Mouse (Mus musculus): ENCODE results near the gene Fam90a1a. TPM values are rescaled to one million over a fixed set of nuclear protein-coding genes. Genes with fewer than 3 reads are reported as not detected.

The Fam90a1a gene
- total and polyA plus RNA-seq, 2 experiments from 2014 or later: not detected

DNA sequence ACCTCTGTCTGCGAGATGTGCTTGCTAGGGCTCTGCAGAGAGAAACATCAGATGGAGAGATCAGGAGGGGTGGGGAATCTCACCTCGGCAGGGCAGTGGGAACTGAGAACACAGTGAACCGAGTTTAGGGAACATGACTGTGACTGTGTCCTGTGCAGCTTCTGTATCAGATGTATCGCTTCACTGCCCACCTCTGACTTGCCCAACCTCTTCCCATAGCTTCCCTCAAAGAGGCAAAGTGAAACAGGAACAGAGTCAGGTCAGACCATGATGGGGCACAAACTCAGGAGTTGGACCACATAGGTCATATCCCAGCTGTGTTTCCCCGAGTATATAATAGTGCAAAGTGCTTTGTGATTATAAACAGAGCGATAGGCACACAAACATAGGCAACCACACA, 47.9 kb downstream of the Fam90a1a start:
- H3K27me3 ChIP-seq (ENCODE audit: control insufficient read depth, insufficient read depth, low read length): no peaks in the 10 kb centered on the region
- ATAC-seq (ENCODE audit: insufficient read depth, low read depth): no peak

GRCm38 (mm10) chr8:22009403-22009802, 50.9 kb downstream of the Fam90a1a start:
- ATAC-seq (ENCODE audit: insufficient read depth, low read depth) (no peak), DNase-seq (ENCODE audit: low spot score) (no peak)
- Histone ChIP-seq H3K27ac (ENCODE audit: low read depth) (no peak overlapping the region), H3K27me3 (ENCODE audit: control insufficient read depth, insufficient read depth, low read length) (no peaks in the 10 kb centered on the region), H3K9me3 (replicated peaks; ENCODE audit: control insufficient read depth, low read length) (no peaks in the 10 kb centered on the region), H3K36me3 (replicated peaks; ENCODE audit: control insufficient read depth, insufficient read depth, low read length) (no peaks in the 10 kb centered on the region), H3K4me3 (ENCODE audit: low read depth, low read length) (no peak overlapping the region), H3K4me2 (ENCODE audit: low read depth, low read length) (no peak overlapping the region), H3K4me1 (ENCODE audit: control insufficient read depth, insufficient read depth) (no peaks in the 10 kb centered on the region), H3K9ac (replicated peaks; ENCODE audit: low read depth, low read length) (no peak overlapping the region)
- TF ChIP-seq CTCF (IDR thresholded peaks at IDR 0.05; ENCODE audit: low read depth) (no peak), EP300 (IDR thresholded peaks at IDR 0.05; ENCODE audit: low read depth) (no peak)
- 22% methylated on average over 3 of the region's 3 CpGs for WGBS

More for the DNA sequence above, 47.9 kb downstream of the Fam90a1a start:
- Histone ChIP-seq H3K4me2 (ENCODE audit: low read depth, low read length) (no peak overlapping the region), H3K9me3 (replicated peaks; ENCODE audit: control insufficient read depth, low read length) (no peaks in the 10 kb centered on the region), H3K4me1 (ENCODE audit: control insufficient read depth, insufficient read depth) (no peaks in the 10 kb centered on the region), H3K4me3 (ENCODE audit: low read depth, low read length) (no peak overlapping the region), H3K36me3 (replicated peaks; ENCODE audit: control insufficient read depth, insufficient read depth, low read length) (no peaks in the 10 kb centered on the region), H3K9ac (replicated peaks; ENCODE audit: low read depth, low read length) (no peak overlapping the region), H3K27ac (ENCODE audit: low read depth) (no peak overlapping the region)
- TF ChIP-seq EP300 (IDR thresholded peaks at IDR 0.05; ENCODE audit: low read depth) (no peak), CTCF (IDR thresholded peaks at IDR 0.05; ENCODE audit: low read depth) (no peak)
- no peak for DNase-seq (ENCODE audit: low spot score)
- WGBS: 74% methylated on average over 6 of the region's 6 CpGs

DNA sequence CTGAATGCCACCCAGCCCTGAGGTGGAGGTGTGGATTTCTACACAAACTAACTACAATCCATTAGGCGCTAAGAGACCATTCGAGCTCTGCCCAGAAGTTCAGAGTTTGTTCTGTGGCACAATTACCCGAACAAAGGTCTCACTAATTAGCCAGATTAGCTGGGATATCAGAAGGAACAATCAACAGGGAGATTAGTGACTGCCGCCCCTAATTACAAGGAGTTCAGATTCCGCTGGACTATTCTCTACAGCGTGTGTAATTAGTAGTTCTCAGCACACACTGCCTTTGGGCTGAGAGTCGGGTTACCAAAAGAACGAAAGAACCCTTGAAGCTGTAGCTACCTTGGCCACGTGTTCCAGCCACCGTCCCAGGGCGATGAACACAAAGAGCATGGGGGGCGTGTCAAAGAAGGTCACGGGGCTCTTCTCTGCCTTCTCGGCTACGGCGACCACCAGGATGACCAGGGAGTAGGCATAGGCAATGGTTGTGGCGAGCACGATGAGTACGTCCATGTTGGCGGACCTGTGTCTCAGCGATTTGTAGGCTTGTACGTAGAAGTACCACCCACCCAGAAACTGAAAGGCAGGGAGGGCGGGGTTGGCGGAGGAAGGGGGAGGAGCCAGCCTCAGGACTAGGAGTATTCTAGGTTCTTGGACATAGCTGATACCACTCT, 54.7 kb downstream of the Fam90a1a start:
- no peak overlapping the region for H3K9ac ChIP-seq (replicated peaks; ENCODE audit: low read depth, low read length)
- 84% methylated on average over 24 of the region's 24 CpGs for WGBS

More for the DNA sequence above, 54.7 kb downstream of the Fam90a1a start:
- Histone ChIP-seq H3K4me1 (ENCODE audit: control insufficient read depth, insufficient read depth) (no peaks in the 10 kb centered on the region), H3K36me3 (replicated peaks; ENCODE audit: control insufficient read depth, insufficient read depth, low read length) (no peaks in the 10 kb centered on the region), H3K9me3 (replicated peaks; ENCODE audit: control insufficient read depth, low read length) (no peaks in the 10 kb centered on the region), H3K27ac (ENCODE audit: low read depth) (no peak overlapping the region), H3K4me2 (ENCODE audit: low read depth, low read length) (no peak overlapping the region), H3K4me3 (ENCODE audit: low read depth, low read length) (no peak overlapping the region), H3K27me3 (ENCODE audit: control insufficient read depth, insufficient read depth, low read length) (no peaks in the 10 kb centered on the region)
- ATAC-seq (ENCODE audit: insufficient read depth, low read depth) (no peak), DNase-seq (ENCODE audit: low spot score) (no peak)
- TF ChIP-seq CTCF (IDR thresholded peaks at IDR 0.05; ENCODE audit: low read depth): no peak
- TF ChIP-seq EP300 (IDR thresholded peaks at IDR 0.05; ENCODE audit: low read depth): no peak

Other genes with a start within 250 kb of the Fam90a1a start
- not detected in 2 replicates for gene Defa24, start 224.2 kb upstream of the Fam90a1a start, total RNA-seq (2014; rRNA removed; ENCODE audit: low replicate concordance)
- gene Defa24, start 224.2 kb upstream of the Fam90a1a start, polyA plus RNA-seq (2015; fragmentation: Nextera tagmentation; extraction: Ambion mirVana): not detected in 2 replicates
- not detected in 2 replicates for gene Defb50, start 135.2 kb upstream of the Fam90a1a start, total RNA-seq (2014; rRNA removed; ENCODE audit: low replicate concordance)
- gene Defb50, start 135.2 kb upstream of the Fam90a1a start, polyA plus RNA-seq (2015; fragmentation: Nextera tagmentation; extraction: Ambion mirVana): not detected in 2 replicates
- not detected in 2 replicates for gene Defb2, start 118.8 kb upstream of the Fam90a1a start, total RNA-seq (2014; rRNA removed; ENCODE audit: low replicate concordance)
- gene Defb2, start 118.8 kb upstream of the Fam90a1a start, polyA plus RNA-seq (2015; fragmentation: Nextera tagmentation; extraction: Ambion mirVana): not detected in 2 replicates
- not detected in 2 replicates for gene Defb10, start 99.8 kb upstream of the Fam90a1a start, total RNA-seq (2014; rRNA removed; ENCODE audit: low replicate concordance)
- gene Defb10, start 99.8 kb upstream of the Fam90a1a start, polyA plus RNA-seq (2015; fragmentation: Nextera tagmentation; extraction: Ambion mirVana): not detected in 2 replicates
- not detected in 2 replicates for gene Defb9, start 73.3 kb upstream of the Fam90a1a start, total RNA-seq (2014; rRNA removed; ENCODE audit: low replicate concordance)
- not detected in 2 replicates for gene Defb9, start 73.3 kb upstream of the Fam90a1a start, polyA plus RNA-seq (2015; fragmentation: Nextera tagmentation; extraction: Ambion mirVana)
- gene Defb11, start 52.3 kb upstream of the Fam90a1a start, total RNA-seq (2014; rRNA removed; ENCODE audit: low replicate concordance): not detected in 2 replicates
- not detected in 2 replicates for gene Defb11, start 52.3 kb upstream of the Fam90a1a start, polyA plus RNA-seq (2015; fragmentation: Nextera tagmentation; extraction: Ambion mirVana)
- not detected in 2 replicates for gene Defb15, start 26.0 kb upstream of the Fam90a1a start, total RNA-seq (2014; rRNA removed; ENCODE audit: low replicate concordance)
- gene Defb15, start 26.0 kb upstream of the Fam90a1a start, polyA plus RNA-seq (2015; fragmentation: Nextera tagmentation; extraction: Ambion mirVana): not detected in 2 replicates
- gene Defb35, start 20.4 kb upstream of the Fam90a1a start, total RNA-seq (2014; rRNA removed; ENCODE audit: low replicate concordance): not detected in 2 replicates
- not detected in 2 replicates for gene Defb35, start 20.4 kb upstream of the Fam90a1a start, polyA plus RNA-seq (2015; fragmentation: Nextera tagmentation; extraction: Ambion mirVana)
- gene Defb13, start 12.0 kb upstream of the Fam90a1a start, total RNA-seq (2014; rRNA removed; ENCODE audit: low replicate concordance): not detected in 2 replicates
- gene Defb13, start 12.0 kb upstream of the Fam90a1a start, polyA plus RNA-seq (2015; fragmentation: Nextera tagmentation; extraction: Ambion mirVana): not detected in 2 replicates
- gene Ccdc70, start 11.1 kb downstream of the Fam90a1a start, total RNA-seq (2014; rRNA removed; ENCODE audit: low replicate concordance): not detected in 2 replicates
- not detected in 2 replicates for gene Ccdc70, start 11.1 kb downstream of the Fam90a1a start, polyA plus RNA-seq (2015; fragmentation: Nextera tagmentation; extraction: Ambion mirVana)
- gene Atp7b, start 101.6 kb downstream of the Fam90a1a start, total RNA-seq (2014; rRNA removed; ENCODE audit: low replicate concordance): 0.50 and 1.2 TPM in 2 replicates
- gene Atp7b, start 101.6 kb downstream of the Fam90a1a start, polyA plus RNA-seq (2015; fragmentation: Nextera tagmentation; extraction: Ambion mirVana): 0.12 and 0.22 TPM in 2 replicates
- 16.3 and 46.8 TPM in 2 replicates for gene Alg11, start 102.0 kb downstream of the Fam90a1a start, total RNA-seq (2014; rRNA removed; ENCODE audit: low replicate concordance)
- gene Alg11, start 102.0 kb downstream of the Fam90a1a start, polyA plus RNA-seq (2015; fragmentation: Nextera tagmentation; extraction: Ambion mirVana): 7.5 and 8.2 TPM in 2 replicates
- not detected in 2 replicates for gene Nek5, start 166.3 kb downstream of the Fam90a1a start, total RNA-seq (2014; rRNA removed; ENCODE audit: low replicate concordance)
- gene Nek5, start 166.3 kb downstream of the Fam90a1a start, polyA plus RNA-seq (2015; fragmentation: Nextera tagmentation; extraction: Ambion mirVana): 0.18 and 0.43 TPM in 2 replicates
- gene Nek3, start 207.7 kb downstream of the Fam90a1a start, total RNA-seq (2014; rRNA removed; ENCODE audit: low replicate concordance): 1.2 and 3.8 TPM in 2 replicates
- gene Nek3, start 207.7 kb downstream of the Fam90a1a start, polyA plus RNA-seq (2015; fragmentation: Nextera tagmentation; extraction: Ambion mirVana): 2.7 and 3.4 TPM in 2 replicates
- 24.9 and 30.0 TPM in 2 replicates for gene Ckap2, start 227.1 kb downstream of the Fam90a1a start, total RNA-seq (2014; rRNA removed; ENCODE audit: low replicate concordance)
- 14.3 and 15.0 TPM in 2 replicates for gene Ckap2, start 227.1 kb downstream of the Fam90a1a start, polyA plus RNA-seq (2015; fragmentation: Nextera tagmentation; extraction: Ambion mirVana)
- gene Vps36, start 234.1 kb downstream of the Fam90a1a start, total RNA-seq (2014; rRNA removed; ENCODE audit: low replicate concordance): 14.0 and 18.1 TPM in 2 replicates
- 19.5 and 20.9 TPM in 2 replicates for gene Vps36, start 234.1 kb downstream of the Fam90a1a start, polyA plus RNA-seq (2015; fragmentation: Nextera tagmentation; extraction: Ambion mirVana)